Mouse (Mus musculus) ES-Bruce4 (cell line): ENCODE data around the gene Mlc1.

Experiments used
- CTCF ChIP-seq: IDR thresholded peaks from one replicate; pipeline ENCODE4 v1.8.1; 2011; ENCODE audit warnings: low read depth, low read length
- EP300 ChIP-seq: IDR thresholded peaks from 2 replicates; pipeline ENCODE4 v1.6.1; 2011; ENCODE audit warnings: low read depth, low read length; ENCODE audit not compliant: insufficient read depth
- POLR2A ChIP-seq: IDR thresholded peaks from one replicate; pipeline ENCODE4 v1.8.1; 2011; ENCODE audit warnings: low read length; ENCODE audit not compliant: insufficient read depth

DNA sequence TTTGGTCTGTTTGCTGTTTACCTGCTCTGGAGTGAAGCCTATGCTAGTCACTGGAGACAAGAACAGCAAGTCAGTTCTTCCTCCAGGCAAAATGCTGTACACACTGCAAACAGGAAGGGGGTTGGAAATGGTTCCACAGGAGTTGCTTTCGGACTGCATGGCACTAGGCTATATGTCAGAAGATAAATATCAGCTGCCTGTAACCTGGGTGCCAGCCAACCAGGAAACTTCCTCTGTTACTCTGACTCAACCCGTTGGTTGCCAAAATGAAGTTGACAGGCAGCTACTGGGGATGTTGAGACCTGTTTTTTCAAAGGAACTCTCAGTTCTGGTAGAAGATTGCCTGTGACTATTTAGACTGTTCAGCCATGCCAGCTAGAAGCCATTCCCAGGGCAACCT lies 10.4 kb upstream of the Mlc1 start:
- TF ChIP-seq POLR2A (no peak), CTCF (no peak), EP300 (no peak)
